Mouse (Mus musculus): ENCODE measurements around the gene Taar8a. TPM values are rescaled to one million over a fixed set of nuclear protein-coding genes. Genes with fewer than 3 reads are reported as not detected.
"Not testable (repeated sequence)": the region's sequence is repeated elsewhere in the genome, so short reads cannot be mapped to it uniquely, and the experiment has no call there.

Gene Taar8a
- polyA plus RNA-seq, 1 experiment from 2014 or later = not detected

GRCm38 (mm10) chr10:24087168-24087567 lies 10.9 kb downstream of the Taar8a start:
- Histone ChIP-seq H3K36me3 (no peaks in the 10 kb centered on the region), H3K4me1 (no peaks in the 10 kb centered on the region), H3K4me3 (no peak overlapping the region), H3K9me3 (no peaks in the 10 kb centered on the region), H3K4me2 (replicated peaks) (no peak overlapping the region), H3K27ac (no peak overlapping the region), H3K27me3 (no peaks in the 10 kb centered on the region), H3K9ac (no peak overlapping the region)
- WGBS = 93% methylated on average over 2 of the region's 2 CpGs
- no peak for ATAC-seq (ENCODE audit: insufficient number of reproducible peaks, insufficient read depth, low FRiP score, low TSS enrichment)

DNA sequence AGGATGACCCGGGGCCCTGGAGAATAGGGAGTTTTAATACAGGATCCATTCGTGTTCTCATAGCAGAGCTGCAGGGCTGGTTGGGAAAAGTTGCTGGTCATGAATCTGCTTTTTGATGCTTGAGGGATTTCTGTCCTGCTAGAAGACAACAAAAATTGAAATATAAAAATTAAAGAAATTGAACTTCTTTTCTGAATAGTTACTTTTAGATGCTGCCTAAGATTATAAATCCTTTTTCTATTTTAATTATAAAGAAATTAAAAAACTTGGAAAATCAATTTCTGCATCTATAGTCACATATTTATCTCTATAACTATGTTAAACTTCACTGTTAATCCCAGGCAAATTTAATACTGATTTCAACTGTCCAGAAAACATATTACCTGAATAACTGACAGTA lies 15.9 kb downstream of the Taar8a start, which contains the start of gene Taar8b:
TSS of gene Taar8b (minus strand) at position 101 of the 400 bp plus-strand sequence.
- no peak for ATAC-seq (ENCODE audit: insufficient number of reproducible peaks, insufficient read depth, low FRiP score, low TSS enrichment)
- Histone ChIP-seq H3K27me3 (no peaks in the 10 kb centered on the region), H3K4me3 (no peak within 1 kb of the TSS), H3K4me1 (no peaks in the 10 kb centered on the region), H3K27ac (no peak within 1 kb of the TSS), H3K36me3 (no peaks in the 10 kb centered on the region), H3K4me2 (replicated peaks) (no peak within 1 kb of the TSS), H3K9ac (no peak within 1 kb of the TSS), H3K9me3 (no peaks in the 10 kb centered on the region)
- WGBS = 70% methylated on average over 2 of the region's 2 CpGs

- H3K27ac ChIP-seq; H3K4me2 ChIP-seq (replicated peaks); H3K36me3 ChIP-seq; H3K9ac ChIP-seq; H3K27me3 ChIP-seq; H3K4me1 ChIP-seq; H3K4me3 ChIP-seq; ATAC-seq (ENCODE audit: insufficient number of reproducible peaks, insufficient read depth, low FRiP score, low TSS enrichment); H3K9me3 ChIP-seq: not testable (repeated sequence)
- 34% methylated on average over 2 of the region's 2 CpGs for WGBS
Measured at GRCm38 (mm10) chr10:24097010-24097409, 20.7 kb downstream of the Taar8a start.

- H3K9ac ChIP-seq; H3K36me3 ChIP-seq; H3K27ac ChIP-seq; H3K27me3 ChIP-seq; H3K4me3 ChIP-seq; H3K4me2 ChIP-seq (replicated peaks); H3K9me3 ChIP-seq; ATAC-seq (ENCODE audit: insufficient number of reproducible peaks, insufficient read depth, low FRiP score, low TSS enrichment); H3K4me1 ChIP-seq: not testable (repeated sequence)
- WGBS = 80% methylated on average over 1 of the region's 3 CpGs
Measured at GRCm38 (mm10) chr10:24101812-24102211, 25.5 kb downstream of the Taar8a start, which contains the start of gene Taar8c. Gene Taar8c (minus strand): TSS chr10:24101912.

- H3K27me3 ChIP-seq; H3K4me3 ChIP-seq; H3K9me3 ChIP-seq; H3K4me1 ChIP-seq; H3K27ac ChIP-seq; ATAC-seq (ENCODE audit: insufficient number of reproducible peaks, insufficient read depth, low FRiP score, low TSS enrichment); H3K4me2 ChIP-seq (replicated peaks); H3K36me3 ChIP-seq; H3K9ac ChIP-seq: not testable (repeated sequence)
- WGBS = 17% methylated on average over 1 of the region's 1 CpGs
Measured at GRCm38 (mm10) chr10:24103299-24103698, 27.0 kb downstream of the Taar8a start.

- no peak overlapping the region for H3K4me2 ChIP-seq (replicated peaks)
- no peak overlapping the region for H3K4me3 ChIP-seq
- ATAC-seq (ENCODE audit: insufficient number of reproducible peaks, insufficient read depth, low FRiP score, low TSS enrichment) = no peak
- H3K9ac ChIP-seq = no peak overlapping the region
- 60% methylated on average over 5 of the region's 5 CpGs for WGBS
- H3K27ac ChIP-seq = no peak overlapping the region
- H3K9me3 ChIP-seq = no peaks in the 10 kb centered on the region
- H3K4me1 ChIP-seq = no peaks in the 10 kb centered on the region
- no peaks in the 10 kb centered on the region for H3K27me3 ChIP-seq
- H3K36me3 ChIP-seq = no peaks in the 10 kb centered on the region
Measured at GRCm38 (mm10) chr10:24107747-24108146, 31.4 kb downstream of the Taar8a start.

DNA sequence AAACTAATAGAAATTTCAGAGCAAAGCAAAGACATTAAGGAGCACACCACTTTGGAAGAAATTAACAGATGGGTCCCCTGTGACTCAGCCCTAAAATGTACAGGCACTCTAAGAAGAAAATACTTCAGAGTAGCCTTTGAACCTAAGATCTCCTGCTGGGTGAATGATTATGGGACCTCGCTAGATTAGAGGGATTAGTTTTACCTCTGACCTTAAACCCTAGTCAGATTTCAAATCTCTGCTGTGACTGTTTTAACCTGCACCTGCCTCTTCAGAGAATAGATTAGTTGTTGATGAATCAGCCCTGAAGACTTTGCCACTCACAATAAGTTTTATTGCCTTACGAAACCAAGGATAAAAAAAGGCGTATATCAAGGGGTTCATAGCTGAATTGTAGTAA lies 31.9 kb downstream of the Taar8a start:
- WGBS = 61% methylated on average over 3 of the region's 3 CpGs

DNA sequence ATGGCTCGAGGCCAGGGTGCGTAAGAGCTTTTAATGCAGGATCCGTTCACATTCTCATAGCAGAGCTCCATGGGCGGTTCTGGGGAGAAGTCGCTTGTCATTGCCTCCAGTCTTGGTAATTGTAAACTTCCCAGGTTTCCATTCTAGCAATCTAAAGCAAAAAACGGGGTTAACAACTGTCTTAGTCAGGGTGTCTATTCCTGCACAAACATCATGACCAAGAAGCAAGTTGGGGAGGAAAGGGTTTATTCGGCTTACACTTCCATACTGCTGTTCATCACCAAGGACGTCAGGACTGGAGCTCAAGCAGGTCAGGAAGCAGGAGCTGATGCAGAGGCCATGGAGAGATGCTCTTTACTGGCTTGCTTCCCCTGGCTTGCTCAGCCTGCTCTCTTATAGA lies 33.1 kb downstream of the Taar8a start, which contains the start of gene Taar9:
TSS of gene Taar9 (minus strand) at position 101 of the 400 bp plus-strand sequence.
- WGBS = 80% methylated on average over 8 of the region's 8 CpGs
- H3K9ac ChIP-seq; H3K4me2 ChIP-seq (replicated peaks); H3K27me3 ChIP-seq; ATAC-seq (ENCODE audit: insufficient number of reproducible peaks, insufficient read depth, low FRiP score, low TSS enrichment); H3K36me3 ChIP-seq; H3K27ac ChIP-seq; H3K4me1 ChIP-seq; H3K9me3 ChIP-seq; H3K4me3 ChIP-seq: not testable (repeated sequence)

More for the DNA sequence above, 31.9 kb downstream of the Taar8a start:
- ATAC-seq (ENCODE audit: insufficient number of reproducible peaks, insufficient read depth, low FRiP score, low TSS enrichment) = no peak
- Histone ChIP-seq H3K4me1 (no peaks in the 10 kb centered on the region), H3K36me3 (no peaks in the 10 kb centered on the region), H3K27me3 (no peaks in the 10 kb centered on the region), H3K27ac (no peak overlapping the region), H3K9ac (no peak overlapping the region), H3K4me3 (no peak overlapping the region), H3K9me3 (no peaks in the 10 kb centered on the region), H3K4me2 (replicated peaks) (no peak overlapping the region)

- no peaks in the 10 kb centered on the region for H3K27me3 ChIP-seq
- H3K9me3 ChIP-seq = 0 out of 2 replicates have a peak, but pooled peaks cover 5% of the 10 kb centered on the region
- no peaks in the 10 kb centered on the region for H3K36me3 ChIP-seq
- no peak overlapping the region for H3K4me2 ChIP-seq (replicated peaks)
- 51% methylated on average over 6 of the region's 6 CpGs for WGBS
- H3K27ac ChIP-seq = no peak overlapping the region
- no peak for ATAC-seq (ENCODE audit: insufficient number of reproducible peaks, insufficient read depth, low FRiP score, low TSS enrichment)
- no peaks in the 10 kb centered on the region for H3K4me1 ChIP-seq
- H3K4me3 ChIP-seq = no peak overlapping the region
- no peak overlapping the region for H3K9ac ChIP-seq
Measured at GRCm38 (mm10) chr10:24111116-24111778, 34.9 kb downstream of the Taar8a start.

Other genes with a start within 250 kb of the Taar8a start
- gene Vnn3, start 225.0 kb upstream of the Taar8a start, polyA plus RNA-seq (2016; fragmentation: Nextera tagmentation; extraction: Ambion mirVana) = not detected in 2 replicates
- 1.4 and 1.8 TPM in 2 replicates for gene Vnn1, start 181.8 kb upstream of the Taar8a start, polyA plus RNA-seq (2016; fragmentation: Nextera tagmentation; extraction: Ambion mirVana)
- gene Taar1, start 156.1 kb upstream of the Taar8a start, polyA plus RNA-seq (2016; fragmentation: Nextera tagmentation; extraction: Ambion mirVana) = not detected in 2 replicates
- gene Taar2, start 137.9 kb upstream of the Taar8a start, polyA plus RNA-seq (2016; fragmentation: Nextera tagmentation; extraction: Ambion mirVana) = not detected in 2 replicates
- gene Taar3, start 126.9 kb upstream of the Taar8a start, polyA plus RNA-seq (2016; fragmentation: Nextera tagmentation; extraction: Ambion mirVana) = not detected in 2 replicates
- gene Taar4, start 116.0 kb upstream of the Taar8a start, polyA plus RNA-seq (2016; fragmentation: Nextera tagmentation; extraction: Ambion mirVana) = not detected in 2 replicates
- gene Taar5, start 105.8 kb upstream of the Taar8a start, polyA plus RNA-seq (2016; fragmentation: Nextera tagmentation; extraction: Ambion mirVana) = not detected in 2 replicates
- not detected in 2 replicates for gene Taar6, start 90.9 kb upstream of the Taar8a start, polyA plus RNA-seq (2016; fragmentation: Nextera tagmentation; extraction: Ambion mirVana)
- gene Taar7a, start 83.0 kb upstream of the Taar8a start, polyA plus RNA-seq (2016; fragmentation: Nextera tagmentation; extraction: Ambion mirVana) = not detected in 2 replicates
- gene Taar7b, start 76.6 kb upstream of the Taar8a start, polyA plus RNA-seq (2016; fragmentation: Nextera tagmentation; extraction: Ambion mirVana) = not detected in 2 replicates
- not detected in 2 replicates for gene Taar7d, start 49.3 kb upstream of the Taar8a start, polyA plus RNA-seq (2016; fragmentation: Nextera tagmentation; extraction: Ambion mirVana)
- gene Taar7e, start 38.9 kb upstream of the Taar8a start, polyA plus RNA-seq (2016; fragmentation: Nextera tagmentation; extraction: Ambion mirVana) = not detected in 2 replicates
- not detected in 2 replicates for gene Taar7f, start 27.0 kb upstream of the Taar8a start, polyA plus RNA-seq (2016; fragmentation: Nextera tagmentation; extraction: Ambion mirVana)
- not detected in 2 replicates for gene Taar8b, start 15.8 kb downstream of the Taar8a start, polyA plus RNA-seq (2016; fragmentation: Nextera tagmentation; extraction: Ambion mirVana)
- gene Taar8c, start 25.4 kb downstream of the Taar8a start, polyA plus RNA-seq (2016; fragmentation: Nextera tagmentation; extraction: Ambion mirVana) = not detected in 2 replicates
- gene Taar9, start 33.0 kb downstream of the Taar8a start, polyA plus RNA-seq (2016; fragmentation: Nextera tagmentation; extraction: Ambion mirVana) = not detected in 2 replicates
- 71.3 and 74.3 TPM in 2 replicates for gene Stx7, start 72.8 kb downstream of the Taar8a start, polyA plus RNA-seq (2016; fragmentation: Nextera tagmentation; extraction: Ambion mirVana)
- 23.4 and 24.0 TPM in 2 replicates for gene Moxd1, start 147.0 kb downstream of the Taar8a start, polyA plus RNA-seq (2016; fragmentation: Nextera tagmentation; extraction: Ambion mirVana)